Mouse (Mus musculus): ENCODE measurements around the gene Ccdc148. TPM values are rescaled to one million over a fixed set of nuclear protein-coding genes. Genes with fewer than 3 reads are reported as not detected.

The Ccdc148 gene
- polyA plus RNA-seq, 1 experiment: 0.06 TPM

- Histone ChIP-seq H3K4me3 (no peak overlapping the region), H3K27me3 (ENCODE audit: control insufficient read depth, insufficient read depth, insufficient read length) (no peaks in the 10 kb centered on the region), H3K79me2 (ENCODE audit: control insufficient read depth, insufficient read depth) (no peaks in the 10 kb centered on the region), H3K36me3 (ENCODE audit: control insufficient read depth, insufficient read depth) (no peaks in the 10 kb centered on the region), H3K4me2 (ENCODE audit: low read depth) (no peak overlapping the region), H3ac (ENCODE audit: control insufficient read depth, insufficient read length) (no peak overlapping the region)
- TF ChIP-seq POLR2AphosphoS2 (IDR thresholded peaks at IDR 0.05; ENCODE audit: insufficient read length, low read depth): no peak
- no peak for TF ChIP-seq CEBPB (IDR thresholded peaks at IDR 0.05; ENCODE audit: insufficient read depth, poor library complexity, severe bottlenecking)
Measured at GRCm38 (mm10) chr2:58799126-58799525, 361.4 kb downstream of the Ccdc148 start.

DNA sequence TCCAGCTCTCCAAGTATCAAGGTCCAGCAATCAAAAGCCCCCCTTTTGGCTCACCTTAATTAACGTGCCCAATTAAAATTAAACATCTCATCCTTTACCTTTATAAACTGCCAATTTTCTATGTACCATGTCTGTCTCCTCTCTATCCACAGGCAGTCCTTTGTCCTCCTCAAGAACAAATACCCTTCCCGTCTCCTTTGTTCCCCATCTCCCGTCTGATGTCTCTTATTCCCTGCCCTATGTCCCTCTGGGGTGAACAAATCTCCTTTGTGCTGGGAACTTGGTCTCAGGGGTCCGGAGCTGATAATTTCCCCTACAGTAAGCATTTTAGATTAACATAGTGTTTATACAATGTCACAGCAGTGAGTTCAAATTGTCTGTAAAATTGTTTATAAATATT lies 363.0 kb downstream of the Ccdc148 start:
- TF ChIP-seq POLR2AphosphoS2 (IDR thresholded peaks at IDR 0.05; ENCODE audit: insufficient read length, low read depth) (no peak), USF1 (IDR thresholded peaks at IDR 0.05; ENCODE audit: low read depth) (no peak), SRF (IDR thresholded peaks at IDR 0.05; ENCODE audit: control insufficient read depth, insufficient read length, low read depth) (no peak), TCF3 (IDR thresholded peaks at IDR 0.05; ENCODE audit: insufficient read length, low read depth) (no peak), E2F4 (IDR thresholded peaks at IDR 0.05; ENCODE audit: insufficient read depth) (no peak), MYOD1 (IDR thresholded peaks at IDR 0.05; ENCODE audit: control insufficient read depth in 1 of 3, insufficient read length in 2 of 3, low read depth in 2 of 3) (no peak), REST (IDR thresholded peaks at IDR 0.05; ENCODE audit: insufficient read depth, insufficient read length) (no peak), MYOG (IDR thresholded peaks at IDR 0.05; ENCODE audit: control insufficient read depth in 1 of 3, insufficient read depth in 1 of 3, insufficient read length in 2 of 3, low read depth in 2 of 3) (no peak), POLR2A (IDR thresholded peaks at IDR 0.05; ENCODE audit: insufficient read length, low read depth) (no peak), CEBPB (IDR thresholded peaks at IDR 0.05; ENCODE audit: insufficient read depth, poor library complexity, severe bottlenecking) (no peak), MAX (IDR thresholded peaks at IDR 0.05; ENCODE audit: low read depth) (no peak), TCF12 (IDR thresholded peaks at IDR 0.05; ENCODE audit: insufficient read depth, poor library complexity, severe bottlenecking) (no peak)
- Histone ChIP-seq H3K4me3 (no peak overlapping the region), H3K36me3 (ENCODE audit: control insufficient read depth, insufficient read depth) (no peaks in the 10 kb centered on the region), H3ac (ENCODE audit: control insufficient read depth, insufficient read length) (no peak overlapping the region), H3K79me2 (ENCODE audit: control insufficient read depth, insufficient read depth) (no peaks in the 10 kb centered on the region), H3K4me2 (ENCODE audit: low read depth) (no peak overlapping the region), H3K27me3 (ENCODE audit: control insufficient read depth, insufficient read depth, insufficient read length) (no peaks in the 10 kb centered on the region)

DNA sequence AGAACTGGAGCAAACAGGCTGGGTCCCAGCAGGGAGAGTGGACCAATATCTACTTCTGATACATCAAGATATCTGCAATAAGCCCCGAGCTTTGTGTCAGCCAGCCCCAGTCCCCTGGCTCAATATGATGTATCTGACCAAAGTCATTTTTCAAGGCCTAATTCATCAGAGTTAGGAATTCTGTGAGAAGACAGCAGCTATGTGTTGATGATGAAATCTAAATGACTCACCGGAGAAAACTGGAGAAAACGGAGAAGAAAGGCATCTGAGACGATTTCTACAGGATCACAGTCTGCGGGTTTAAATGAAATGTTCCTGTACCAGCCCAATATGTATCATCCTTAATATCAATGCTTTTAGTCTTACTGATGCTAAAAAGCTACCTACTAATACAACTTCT lies 365.1 kb downstream of the Ccdc148 start:
- peaks cover 5% of the 10 kb centered on the region for H3K27me3 ChIP-seq (ENCODE audit: control insufficient read depth, insufficient read depth, insufficient read length)
- H3ac ChIP-seq (ENCODE audit: control insufficient read depth, insufficient read length): no peak overlapping the region
- H3K79me2 ChIP-seq (ENCODE audit: control insufficient read depth, insufficient read depth): no peaks in the 10 kb centered on the region
- H3K36me3 ChIP-seq (ENCODE audit: control insufficient read depth, insufficient read depth): no peaks in the 10 kb centered on the region
- H3K4me3 ChIP-seq: no peak overlapping the region
- TF ChIP-seq REST (IDR thresholded peaks at IDR 0.05; ENCODE audit: insufficient read depth, insufficient read length): no peak
- TF ChIP-seq SRF (IDR thresholded peaks at IDR 0.05; ENCODE audit: control insufficient read depth, insufficient read length, low read depth): no peak
- TF ChIP-seq E2F4 (IDR thresholded peaks at IDR 0.05; ENCODE audit: insufficient read depth): no peak
- TF ChIP-seq POLR2A (IDR thresholded peaks at IDR 0.05; ENCODE audit: insufficient read length, low read depth): no peak
- TF ChIP-seq TCF12 (IDR thresholded peaks at IDR 0.05; ENCODE audit: insufficient read depth, poor library complexity, severe bottlenecking): no peak
- TF ChIP-seq MYOG (IDR thresholded peaks at IDR 0.05; ENCODE audit: control insufficient read depth in 1 of 3, insufficient read depth in 1 of 3, insufficient read length in 2 of 3, low read depth in 2 of 3): no peak
- TF ChIP-seq USF1 (IDR thresholded peaks at IDR 0.05; ENCODE audit: low read depth): no peak
- no peak for TF ChIP-seq POLR2AphosphoS2 (IDR thresholded peaks at IDR 0.05; ENCODE audit: insufficient read length, low read depth)
- H3K4me2 ChIP-seq (ENCODE audit: low read depth): no peak overlapping the region

- TF ChIP-seq TCF3 (IDR thresholded peaks at IDR 0.05; ENCODE audit: insufficient read length, low read depth): no peak
- TF ChIP-seq POLR2A (IDR thresholded peaks at IDR 0.05; ENCODE audit: insufficient read length, low read depth): no peak
- TF ChIP-seq MAX (IDR thresholded peaks at IDR 0.05; ENCODE audit: low read depth): no peak
- TF ChIP-seq MYOG (IDR thresholded peaks at IDR 0.05; ENCODE audit: control insufficient read depth in 1 of 3, insufficient read depth in 1 of 3, insufficient read length in 2 of 3, low read depth in 2 of 3): no peak
- no peak for TF ChIP-seq POLR2AphosphoS2 (IDR thresholded peaks at IDR 0.05; ENCODE audit: insufficient read length, low read depth)
- TF ChIP-seq E2F4 (IDR thresholded peaks at IDR 0.05; ENCODE audit: insufficient read depth): no peak
- TF ChIP-seq REST (IDR thresholded peaks at IDR 0.05; ENCODE audit: insufficient read depth, insufficient read length): no peak
- TF ChIP-seq SRF (IDR thresholded peaks at IDR 0.05; ENCODE audit: control insufficient read depth, insufficient read length, low read depth): no peak
- TF ChIP-seq CEBPB (IDR thresholded peaks at IDR 0.05; ENCODE audit: insufficient read depth, poor library complexity, severe bottlenecking): no peak
- Histone ChIP-seq H3ac (ENCODE audit: control insufficient read depth, insufficient read length) (no peak overlapping the region), H3K36me3 (ENCODE audit: control insufficient read depth, insufficient read depth) (no peaks in the 10 kb centered on the region), H3K79me2 (ENCODE audit: control insufficient read depth, insufficient read depth) (no peaks in the 10 kb centered on the region), H3K4me3 (no peak overlapping the region), H3K27me3 (ENCODE audit: control insufficient read depth, insufficient read depth, insufficient read length) (peaks cover 5% of the 10 kb centered on the region), H3K4me2 (ENCODE audit: low read depth) (no peak overlapping the region)
Measured at GRCm38 (mm10) chr2:58794489-58794888, 366.0 kb downstream of the Ccdc148 start.

GRCm38 (mm10) chr2:58790361-58790760 lies 370.1 kb downstream of the Ccdc148 start:
- Histone ChIP-seq H3K4me2 (ENCODE audit: low read depth) (no peak overlapping the region), H3K79me2 (ENCODE audit: control insufficient read depth, insufficient read depth) (no peaks in the 10 kb centered on the region), H3ac (ENCODE audit: control insufficient read depth, insufficient read length) (no peak overlapping the region), H3K27me3 (ENCODE audit: control insufficient read depth, insufficient read depth, insufficient read length) (peaks cover 5% of the 10 kb centered on the region), H3K4me3 (no peak overlapping the region), H3K36me3 (ENCODE audit: control insufficient read depth, insufficient read depth) (no peaks in the 10 kb centered on the region)
- TF ChIP-seq REST (IDR thresholded peaks at IDR 0.05; ENCODE audit: insufficient read depth, insufficient read length) (no peak), MAX (IDR thresholded peaks at IDR 0.05; ENCODE audit: low read depth) (no peak), MYOG (IDR thresholded peaks at IDR 0.05; ENCODE audit: control insufficient read depth in 1 of 3, insufficient read depth in 1 of 3, insufficient read length in 2 of 3, low read depth in 2 of 3) (no peak), POLR2A (IDR thresholded peaks at IDR 0.05; ENCODE audit: insufficient read length, low read depth) (no peak), E2F4 (IDR thresholded peaks at IDR 0.05; ENCODE audit: insufficient read depth) (no peak), TCF3 (IDR thresholded peaks at IDR 0.05; ENCODE audit: insufficient read length, low read depth) (no peak), SRF (IDR thresholded peaks at IDR 0.05; ENCODE audit: control insufficient read depth, insufficient read length, low read depth) (no peak), TCF12 (IDR thresholded peaks at IDR 0.05; ENCODE audit: insufficient read depth, poor library complexity, severe bottlenecking) (no peak), USF1 (IDR thresholded peaks at IDR 0.05; ENCODE audit: low read depth) (no peak), MYOD1 (IDR thresholded peaks at IDR 0.05; ENCODE audit: control insufficient read depth in 1 of 3, insufficient read length in 2 of 3, low read depth in 2 of 3) (no peak), CEBPB (IDR thresholded peaks at IDR 0.05; ENCODE audit: insufficient read depth, poor library complexity, severe bottlenecking) (no peak), POLR2AphosphoS2 (IDR thresholded peaks at IDR 0.05; ENCODE audit: insufficient read length, low read depth) (no peak)

Measured in myocyte (in vitro differentiated cells).